Mouse (Mus musculus): ENCODE data around the gene Abca13.
A peak's percentile ranks its signal among the peaks of the same experiment; 100 is the strongest.

Gene Abca13

DNA sequence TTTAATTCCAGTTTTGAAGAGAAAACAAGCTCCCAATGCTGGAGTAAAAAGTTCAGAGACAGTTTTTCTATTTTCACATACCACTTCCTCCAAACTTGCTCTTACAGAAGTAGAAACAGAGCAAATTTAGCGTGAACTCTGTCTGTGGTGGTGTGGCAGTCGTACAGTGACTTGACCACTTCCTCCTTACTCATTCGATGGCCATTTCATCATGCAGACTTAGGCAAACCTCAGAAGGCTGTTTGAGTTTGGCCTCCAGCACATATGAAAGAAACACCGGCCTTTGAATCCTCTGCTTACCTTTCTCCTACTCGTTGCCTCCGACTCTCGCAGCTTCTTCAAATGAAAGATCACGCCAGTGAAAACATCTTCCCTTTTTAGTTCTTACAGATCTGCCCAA lies 340.0 kb downstream of the Abca13 start:
- peak; percentile 28 for DNase-seq (ENCODE audit: low read depth, low spot score)

DNA sequence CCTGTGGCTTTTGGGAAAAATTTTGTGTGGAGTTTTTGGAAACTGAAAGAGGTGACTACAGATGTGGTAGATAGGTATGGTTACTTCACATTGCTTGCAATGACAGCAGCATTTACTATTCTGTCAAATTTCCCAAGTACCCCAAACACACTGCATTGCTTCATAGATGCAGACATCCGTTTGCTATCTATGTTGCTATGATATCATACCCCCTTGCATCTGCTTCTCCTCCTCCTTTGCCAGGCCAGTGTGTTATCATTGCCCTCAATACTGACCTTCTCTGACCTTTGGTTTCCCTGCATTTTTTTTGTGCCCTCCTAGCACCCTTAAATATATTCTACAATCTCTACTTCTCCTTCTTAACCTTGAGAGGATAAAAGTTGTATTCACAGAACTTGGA lies 341.4 kb downstream of the Abca13 start:
- no peak for DNase-seq (ENCODE audit: low read depth, low spot score)

DNA sequence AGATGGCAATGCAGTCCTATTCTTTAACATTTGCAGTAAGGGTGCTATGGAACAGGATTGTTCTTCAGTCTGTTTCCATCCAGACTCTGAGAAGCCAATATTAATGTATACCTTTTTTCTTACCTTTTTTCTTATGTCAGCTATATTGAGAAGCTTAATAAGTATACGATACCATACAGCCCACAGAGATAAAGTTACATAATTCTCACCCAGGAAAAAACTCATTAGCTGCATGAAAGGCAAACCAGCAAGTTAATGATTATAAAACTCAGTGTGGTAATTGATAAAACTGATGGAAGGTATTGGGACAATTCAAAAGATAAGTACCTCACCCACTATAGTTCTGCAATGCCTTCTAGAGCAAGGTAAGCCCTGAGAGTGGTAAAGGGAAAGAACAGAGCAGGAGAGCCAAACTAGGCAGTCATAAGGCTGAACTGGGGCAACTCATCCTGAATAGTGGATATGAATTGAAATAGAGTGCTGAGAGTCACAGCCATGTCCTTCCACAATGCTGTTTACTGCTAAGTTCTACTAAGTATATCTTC lies 342.0 kb downstream of the Abca13 start:
- DNase-seq (ENCODE audit: low read depth, low spot score): no peak

DNA sequence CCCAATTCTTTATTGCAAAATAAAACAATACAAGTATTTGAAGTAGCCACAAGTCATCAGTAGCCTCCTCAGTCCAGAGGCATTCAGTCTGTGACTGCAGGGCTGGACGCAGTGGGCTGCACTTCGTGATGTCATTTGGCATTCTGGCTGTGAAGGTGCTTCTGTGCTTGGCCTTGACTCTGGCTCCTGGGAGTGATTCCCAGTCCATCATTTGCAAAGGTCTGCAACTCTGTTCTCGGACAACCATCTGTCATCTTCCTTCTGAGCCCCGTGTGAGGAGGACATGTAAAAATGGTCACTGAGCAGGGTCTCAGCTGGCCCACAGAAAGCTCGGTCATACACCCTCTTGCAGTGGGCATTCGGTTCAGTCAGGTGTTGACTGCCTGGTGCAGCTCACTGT lies 345.1 kb downstream of the Abca13 start:
- no peak for DNase-seq (ENCODE audit: low read depth, low spot score)

DNA sequence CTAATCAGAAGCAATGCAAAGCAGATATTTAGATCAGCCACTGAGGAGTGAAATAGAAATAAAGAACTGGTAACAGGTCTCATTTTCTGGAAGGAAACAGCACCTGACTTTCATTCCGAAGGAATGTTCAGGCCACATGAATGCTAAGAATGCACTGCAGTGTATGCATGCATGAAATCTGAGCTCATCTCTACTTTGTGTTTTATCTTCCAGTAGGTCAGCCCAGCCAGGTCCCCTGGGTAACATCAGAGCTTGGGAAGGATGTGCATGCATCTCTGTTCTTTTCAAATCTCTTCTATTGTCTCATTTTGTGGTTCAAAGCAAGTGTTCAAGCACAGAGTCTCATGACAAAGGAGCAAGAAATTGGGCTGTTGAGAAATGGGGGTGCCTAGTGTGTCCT lies 346.6 kb downstream of the Abca13 start:
- DNase-seq (ENCODE audit: low read depth, low spot score): no peak

DNA sequence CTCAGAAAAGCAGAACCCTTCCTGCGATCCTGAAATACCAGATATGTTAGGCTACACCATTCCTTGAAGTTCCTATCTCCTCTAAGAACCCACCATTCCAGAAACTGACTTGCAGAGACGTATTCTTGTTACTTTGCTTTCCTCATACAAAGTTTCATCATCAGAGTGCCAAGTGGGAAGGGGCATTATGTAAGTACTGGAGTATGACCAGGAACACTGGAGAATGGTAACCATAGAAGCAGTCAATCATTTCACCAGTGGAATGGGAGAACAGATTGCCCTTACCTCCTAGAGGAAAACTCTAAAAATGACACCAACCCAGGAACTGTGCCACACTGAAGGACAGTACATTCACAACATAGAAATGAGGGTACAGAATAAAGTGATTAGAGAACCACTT lies 368.3 kb downstream of the Abca13 start:
- no peak for DNase-seq (ENCODE audit: low read depth, low spot score)

DNA sequence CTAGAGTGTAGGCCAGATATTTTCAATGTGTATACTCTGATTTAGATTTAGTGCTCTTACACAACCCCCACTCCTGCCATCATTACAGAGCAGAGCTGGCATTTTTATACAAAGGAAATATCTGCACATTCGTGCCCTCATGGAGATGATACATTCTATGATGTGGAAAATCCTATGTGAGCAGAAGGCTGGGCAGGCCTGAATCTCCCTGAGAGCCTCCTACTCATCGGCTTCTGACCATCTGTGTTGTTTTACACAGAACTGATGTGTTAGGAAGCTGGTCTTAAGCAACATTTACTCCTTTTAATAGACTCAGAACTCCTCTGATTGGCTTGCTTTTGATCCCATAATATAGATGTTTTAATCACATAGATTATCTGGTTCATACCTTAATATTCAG lies 376.6 kb downstream of the Abca13 start:
- peak; percentile 78 for DNase-seq (ENCODE audit: low read depth, low spot score)

DNA sequence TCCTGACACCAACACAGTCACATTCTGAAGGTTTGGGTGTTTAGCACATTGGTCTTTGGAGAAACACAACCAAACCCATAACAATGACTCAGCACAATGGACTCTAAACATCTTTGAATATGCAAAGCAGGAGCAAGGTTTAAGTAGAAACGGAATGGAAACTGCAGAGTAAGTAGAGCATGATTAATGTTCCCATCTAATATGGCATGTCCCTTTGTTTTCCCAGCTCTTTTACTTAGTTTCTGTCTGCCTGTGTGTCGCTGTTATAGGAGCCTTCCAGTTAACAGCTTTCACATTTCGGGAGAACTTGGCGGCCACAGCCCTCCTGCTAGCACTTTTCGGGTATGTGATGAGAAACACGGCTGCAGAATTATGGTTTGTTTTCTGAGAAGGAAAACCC lies 378.6 kb downstream of the Abca13 start:
- no peak for DNase-seq (ENCODE audit: low read depth, low spot score)

DNA sequence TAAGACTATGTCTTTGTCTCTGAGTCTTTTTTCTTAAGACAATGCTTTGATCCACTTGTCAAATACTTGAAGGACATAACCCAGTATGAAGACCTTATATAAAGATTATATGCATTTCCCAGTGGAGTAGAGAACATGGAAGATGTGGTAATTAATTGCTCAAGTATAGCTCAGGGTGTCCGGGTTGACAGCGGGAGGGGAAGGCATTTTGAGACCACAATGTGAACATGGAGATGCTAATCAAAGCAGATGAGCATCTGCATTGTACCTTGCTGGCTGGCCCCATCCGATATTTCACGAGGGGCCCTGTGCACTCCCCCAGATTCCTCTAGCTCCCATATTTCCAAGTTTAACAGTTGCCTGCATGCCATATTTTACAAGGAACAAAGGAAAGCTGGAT lies 383.2 kb downstream of the Abca13 start:
- no peak for DNase-seq (ENCODE audit: low read depth, low spot score)

DNA sequence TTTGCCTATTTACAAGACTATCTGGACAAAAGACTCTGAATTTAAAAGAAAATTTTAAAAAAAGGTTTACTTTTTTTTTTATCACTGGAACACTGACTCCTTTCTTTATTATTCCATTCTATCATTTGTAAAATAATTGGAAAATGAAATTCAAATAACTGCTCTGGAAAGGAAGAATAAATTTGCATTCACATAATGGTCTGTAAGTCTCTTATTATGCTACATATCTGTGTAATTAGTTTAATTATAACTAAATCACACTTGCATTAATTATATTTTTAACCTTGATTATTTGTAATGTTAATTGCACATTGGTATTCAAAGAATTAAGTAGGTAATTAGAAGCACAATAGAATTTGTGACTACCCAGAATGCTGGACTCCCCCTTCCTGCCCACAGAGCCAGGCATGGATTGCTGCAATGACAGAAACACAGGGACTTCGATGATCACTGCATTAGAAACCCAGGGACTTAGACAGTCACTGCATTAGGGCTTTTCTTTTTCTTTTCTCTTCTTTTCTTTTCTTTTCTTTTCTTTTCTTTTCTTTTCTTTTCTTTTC lies 400.1 kb downstream of the Abca13 start:
- DNase-seq (ENCODE audit: low read depth, low spot score): no peak

DNA sequence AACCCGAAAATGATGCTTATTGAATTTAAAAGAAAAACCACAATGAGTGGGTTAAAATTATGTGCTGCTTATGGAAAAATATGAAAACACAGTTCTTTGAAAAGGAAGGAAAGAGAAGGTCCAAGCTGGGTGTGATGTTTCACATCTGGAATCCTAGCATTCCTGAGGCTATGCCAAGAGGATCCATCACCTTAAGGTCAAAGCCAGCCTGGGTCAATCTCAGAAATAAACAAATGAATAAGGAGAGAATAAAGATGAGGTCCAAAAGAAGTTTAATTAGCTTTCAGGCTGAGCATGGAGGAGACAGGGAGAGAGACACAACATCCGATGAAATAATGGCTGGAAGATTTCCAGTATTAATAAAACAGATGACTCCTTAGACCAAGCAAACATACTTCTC lies 405.6 kb downstream of the Abca13 start:
- no peak for DNase-seq (ENCODE audit: low read depth, low spot score)

DNA sequence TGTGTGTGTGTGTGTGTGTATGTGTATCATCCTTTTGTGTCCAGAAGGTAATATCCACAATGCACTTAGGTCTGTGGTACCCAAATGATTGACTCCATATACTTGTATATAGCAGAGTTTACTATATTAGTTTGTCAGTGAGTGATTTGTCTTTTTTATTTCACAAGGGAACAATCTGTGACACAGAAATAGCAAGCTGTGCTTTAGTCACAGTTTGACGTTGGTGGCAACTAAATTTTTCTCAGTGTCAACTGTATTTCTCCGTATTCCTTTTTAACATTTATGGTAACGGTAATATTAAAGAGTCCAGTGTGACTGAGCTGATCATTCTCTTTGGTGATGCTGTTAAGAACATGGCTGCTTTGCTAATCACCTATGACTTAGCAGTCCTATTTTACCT lies 409.4 kb downstream of the Abca13 start:
- DNase-seq (ENCODE audit: low read depth, low spot score): peak; percentile 26

DNA sequence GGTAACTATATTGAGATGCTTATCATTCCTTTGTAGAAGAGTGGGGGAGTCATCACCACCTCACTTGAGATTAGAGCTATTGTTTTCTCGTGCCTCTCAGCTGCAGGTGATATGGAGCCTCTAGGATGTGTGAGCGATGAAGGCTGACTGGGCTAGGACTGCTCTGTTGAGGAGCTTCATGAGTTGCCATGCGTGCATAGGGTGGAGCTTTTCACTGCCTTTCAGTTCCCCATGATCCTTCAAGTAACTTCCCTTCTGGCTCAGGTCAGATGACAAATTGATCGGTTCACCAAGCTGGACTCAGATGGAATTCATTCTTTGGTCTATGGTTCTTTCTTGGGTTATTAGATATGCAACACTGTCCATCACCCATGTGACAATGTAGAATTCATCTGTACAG lies 410.4 kb downstream of the Abca13 start:
- no peak for DNase-seq (ENCODE audit: low read depth, low spot score)

DNA sequence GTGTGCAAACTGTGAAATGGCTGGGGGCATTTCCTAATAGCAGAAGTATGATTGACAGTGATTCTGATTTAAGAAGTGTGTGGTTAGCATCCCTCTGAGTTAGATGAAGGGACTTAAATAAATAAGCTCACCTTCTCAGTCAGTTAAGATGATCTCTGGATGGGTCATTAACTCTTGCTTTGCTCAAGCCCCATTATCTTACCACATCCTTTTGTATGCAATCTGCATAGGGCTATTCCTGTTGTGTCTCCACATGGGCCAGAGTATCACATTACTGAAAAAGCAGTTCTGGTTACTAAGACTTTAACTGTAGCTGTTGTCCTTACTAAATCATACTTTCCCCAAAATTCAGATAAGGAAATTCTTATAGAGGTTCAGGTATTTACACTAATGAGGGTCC lies 416.5 kb downstream of the Abca13 start:
- no peak for DNase-seq (ENCODE audit: low read depth, low spot score)

DNA sequence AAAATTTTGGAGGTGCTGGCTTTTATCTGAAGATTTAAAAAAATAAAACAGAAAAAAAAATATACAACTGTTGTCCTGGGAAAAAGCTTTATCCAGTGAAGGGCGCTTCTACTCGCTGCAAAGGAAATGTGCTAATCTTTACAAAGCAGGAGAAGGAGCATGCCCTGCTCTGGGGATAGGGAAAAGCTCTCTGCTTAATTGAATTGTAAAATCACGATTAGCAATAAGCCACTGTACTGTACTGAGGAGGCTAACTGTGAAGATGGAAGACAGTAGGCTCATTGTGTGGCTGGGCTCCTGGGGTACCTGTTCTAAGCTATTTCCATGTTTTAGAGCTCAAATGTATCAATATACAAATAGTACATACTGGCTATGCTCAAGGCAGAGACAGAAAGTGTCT lies 417.3 kb downstream of the Abca13 start:
- no peak for DNase-seq (ENCODE audit: low read depth, low spot score)

DNA sequence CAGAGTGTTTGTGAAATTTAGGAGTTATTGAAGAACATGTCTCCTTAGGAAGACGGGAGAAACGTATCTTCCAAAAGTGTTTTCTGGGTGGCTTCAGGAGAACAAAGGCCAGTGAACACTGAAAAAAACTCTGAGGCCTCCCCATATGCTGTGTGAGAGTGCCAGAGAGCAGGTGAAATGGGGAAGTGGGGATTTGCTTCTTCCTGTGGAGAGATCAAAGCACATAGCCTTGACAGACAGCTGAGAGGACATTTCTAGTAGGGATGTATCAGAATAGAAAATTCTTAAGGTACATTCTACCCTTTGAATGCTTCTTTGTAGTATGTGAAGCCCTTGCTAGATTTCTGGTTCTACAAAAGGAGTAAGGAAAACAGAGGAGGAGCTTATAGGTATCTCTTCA lies 424.4 kb downstream of the Abca13 start:
- no peak for DNase-seq (ENCODE audit: low read depth, low spot score)

DNA sequence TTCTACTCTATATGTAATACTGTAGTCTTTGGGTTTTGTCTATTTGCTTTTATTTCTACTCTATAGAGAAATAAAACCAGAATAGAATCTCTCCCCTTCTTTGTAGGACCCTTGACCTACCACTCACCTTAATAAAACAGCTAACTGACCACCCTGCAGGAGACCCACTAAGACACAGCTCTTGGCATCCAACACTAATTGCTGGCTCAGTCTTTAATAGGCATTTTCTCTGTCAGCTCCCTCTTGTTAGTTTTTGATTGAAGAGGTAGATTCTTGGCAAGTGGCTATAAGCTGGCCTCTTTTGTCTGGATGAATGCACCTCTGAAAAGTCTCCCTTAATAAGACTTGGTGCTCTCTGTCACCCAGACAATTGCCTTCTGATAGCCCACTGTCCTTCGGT lies 424.9 kb downstream of the Abca13 start:
- no peak for DNase-seq (ENCODE audit: low read depth, low spot score)

DNA sequence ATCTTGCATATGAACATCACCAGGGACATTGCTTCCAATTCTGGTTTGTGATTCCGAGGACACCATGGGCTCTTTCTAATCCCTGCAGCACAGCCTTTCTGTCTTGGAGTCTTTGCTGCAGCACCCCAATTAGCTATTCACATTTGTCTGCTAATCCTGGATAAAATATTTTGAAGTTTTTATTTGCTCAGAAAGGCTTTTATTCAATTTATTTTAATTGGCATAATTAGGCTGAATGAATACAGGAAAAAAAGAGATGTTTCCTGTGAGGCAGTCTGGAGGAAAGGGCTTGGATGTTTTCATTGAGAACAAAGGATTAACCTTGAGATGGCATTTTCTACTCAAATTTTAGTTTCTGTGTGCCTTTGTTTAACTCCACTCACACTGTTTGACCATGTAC lies 428.2 kb downstream of the Abca13 start:
- DNase-seq (ENCODE audit: low read depth, low spot score): no peak

DNA sequence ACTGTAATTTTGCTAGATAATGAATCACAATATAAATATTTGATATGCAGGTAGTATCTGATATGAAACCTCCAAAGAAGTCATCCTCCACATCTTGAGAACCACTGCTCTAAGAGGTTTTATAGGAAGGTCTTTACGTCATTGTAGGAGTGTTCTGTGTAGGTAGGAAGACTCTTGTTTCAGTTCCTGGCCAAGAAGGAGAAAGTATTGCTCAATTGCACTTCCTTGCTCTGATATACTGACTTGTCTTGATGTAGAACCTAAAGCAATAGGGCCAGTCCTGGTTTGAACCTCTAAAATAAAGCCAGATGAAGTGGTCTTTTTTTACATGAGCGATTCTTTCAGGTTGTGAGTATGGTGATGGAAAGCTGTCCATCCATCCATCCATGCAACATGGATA lies 431.1 kb downstream of the Abca13 start:
- DNase-seq (ENCODE audit: low read depth, low spot score): no peak

DNA sequence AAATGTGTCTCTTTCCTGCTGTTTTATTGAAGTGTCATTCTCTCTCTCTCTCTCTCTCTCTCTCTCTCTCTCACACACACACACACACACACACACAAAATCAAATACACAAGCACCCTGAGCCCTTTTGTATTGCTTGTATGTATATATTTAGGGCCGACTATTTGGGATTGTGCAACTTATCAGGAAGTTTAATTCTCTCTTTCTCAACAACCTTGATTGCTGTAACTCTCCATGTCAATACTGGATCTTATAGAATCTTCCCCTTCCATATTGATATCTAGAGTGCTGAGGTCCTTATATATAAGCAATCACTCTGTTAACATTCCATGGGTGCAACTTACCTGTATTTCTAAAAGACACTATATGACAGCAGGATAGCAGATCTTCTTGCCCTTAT lies 433.0 kb downstream of the Abca13 start:
- no peak for DNase-seq (ENCODE audit: low read depth, low spot score)

DNA sequence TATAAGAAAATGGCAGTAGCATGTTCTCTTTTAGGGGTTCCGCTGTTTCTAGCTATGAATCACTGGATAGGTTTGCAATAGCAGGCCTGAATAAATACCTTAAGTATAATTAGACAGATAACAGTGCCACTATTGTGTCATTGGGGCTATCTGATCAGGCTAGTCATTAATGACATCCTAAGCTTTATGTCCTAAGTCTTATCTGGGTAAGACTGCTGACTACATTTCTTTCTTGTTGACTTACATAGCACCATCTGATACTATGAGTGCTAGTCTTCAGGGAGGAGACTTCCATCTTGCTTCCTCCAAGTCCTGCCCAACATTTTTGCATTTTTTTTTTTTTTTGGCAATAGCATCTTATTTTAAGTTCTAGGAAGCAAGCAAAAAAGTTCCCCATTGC lies 434.1 kb downstream of the Abca13 start:
- DNase-seq (ENCODE audit: low read depth, low spot score): no peak

DNA sequence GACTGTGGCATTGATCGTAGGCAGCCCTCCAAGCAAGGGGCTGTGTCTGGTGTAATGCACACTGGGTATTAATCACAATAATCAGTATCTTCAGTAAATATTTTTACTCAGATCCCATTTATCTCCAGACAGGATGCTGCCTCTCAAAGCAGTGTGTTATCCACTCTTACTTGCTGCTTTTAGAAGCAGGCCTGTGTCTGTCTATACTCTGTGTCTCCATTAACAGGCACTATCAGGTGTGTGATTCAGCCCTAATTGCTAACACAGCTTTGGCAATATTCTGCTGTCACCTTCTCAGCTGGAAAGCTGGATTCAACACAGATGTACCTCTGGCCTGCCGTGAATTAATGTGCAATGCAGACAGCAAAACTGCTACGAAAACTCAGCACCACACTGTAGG lies 455.5 kb downstream of the Abca13 start:
- no peak for DNase-seq (ENCODE audit: low read depth, low spot score)

DNA sequence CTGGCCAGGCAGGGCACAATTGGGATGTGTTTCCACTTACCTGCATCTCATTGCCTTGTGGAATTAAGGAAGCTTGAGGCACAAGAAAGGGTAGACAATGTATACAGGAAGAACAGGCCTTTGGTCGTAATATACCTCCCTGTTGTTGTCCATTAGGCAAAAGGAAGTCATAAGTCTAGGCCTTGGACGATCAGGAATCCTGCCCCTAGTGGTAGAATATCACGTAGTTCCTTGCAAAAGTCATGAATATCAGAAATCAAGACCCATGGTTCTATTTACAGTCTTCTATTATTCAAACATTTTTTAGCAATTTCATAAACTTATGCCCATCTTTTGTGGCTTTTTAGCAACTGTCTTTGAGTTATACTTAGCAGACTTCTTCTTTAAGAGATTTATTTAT lies 456.2 kb downstream of the Abca13 start:
- no peak for DNase-seq (ENCODE audit: low read depth, low spot score)

DNA sequence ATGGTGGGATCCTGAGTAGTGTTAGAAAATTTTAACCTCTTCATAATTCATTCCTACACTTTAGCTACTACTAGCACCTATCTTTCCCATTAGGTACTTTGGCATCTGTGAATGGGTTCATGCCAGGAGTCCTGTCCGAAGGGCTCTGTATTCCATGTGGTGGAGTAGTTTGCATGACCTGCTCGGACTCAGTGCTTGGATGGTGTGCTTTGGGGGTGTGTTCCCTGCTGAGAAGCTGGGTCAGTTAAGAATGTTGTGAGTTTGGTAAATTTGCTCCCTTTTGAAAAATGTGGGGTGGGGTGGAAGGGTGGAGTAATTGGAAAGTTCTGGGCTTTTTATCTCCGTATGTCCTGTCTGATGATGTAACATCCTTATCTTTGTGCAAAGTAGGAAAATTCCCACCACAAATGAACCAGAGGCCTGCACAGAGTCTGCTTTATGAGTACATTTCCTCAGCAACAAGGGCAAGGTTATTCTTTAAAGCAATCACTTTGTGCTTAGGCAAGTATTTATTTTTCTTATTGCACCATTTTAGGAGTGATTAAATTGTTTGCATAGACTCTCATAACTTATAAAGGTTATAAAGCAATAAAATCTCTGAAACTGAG lies 475.0 kb downstream of the Abca13 start:
- no peak for DNase-seq (ENCODE audit: low read depth, low spot score)
